Mouse (Mus musculus) ES-CJ7 (cell line): ENCODE results near the gene Prdm2.

Source experiments
- DNase-seq: peaks from one replicate; pipeline ENCODE4 v3.0.0; 2011; ENCODE audit warnings: low read depth, low spot score

The Prdm2 gene

DNA sequence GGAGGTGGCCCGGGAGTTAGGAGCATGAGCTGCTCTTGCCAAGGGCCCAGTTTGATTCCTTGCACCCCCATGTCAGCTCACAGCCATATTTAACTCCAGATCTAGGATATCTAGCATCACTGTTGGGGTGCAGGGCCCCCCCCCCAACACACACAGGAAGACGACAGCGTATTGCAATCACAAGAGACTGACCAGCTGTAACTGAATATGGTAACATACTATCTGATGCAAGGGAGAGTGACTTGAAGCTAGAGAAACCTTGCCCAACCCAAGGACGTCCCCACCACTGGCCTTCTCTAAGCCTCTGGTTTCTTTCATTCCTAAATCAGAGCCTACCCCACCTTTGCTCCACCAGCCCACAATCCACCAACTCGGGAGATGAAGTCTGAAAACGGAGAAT, 105.8 kb downstream of the Prdm2 start:
- DNase-seq: no peak

DNA sequence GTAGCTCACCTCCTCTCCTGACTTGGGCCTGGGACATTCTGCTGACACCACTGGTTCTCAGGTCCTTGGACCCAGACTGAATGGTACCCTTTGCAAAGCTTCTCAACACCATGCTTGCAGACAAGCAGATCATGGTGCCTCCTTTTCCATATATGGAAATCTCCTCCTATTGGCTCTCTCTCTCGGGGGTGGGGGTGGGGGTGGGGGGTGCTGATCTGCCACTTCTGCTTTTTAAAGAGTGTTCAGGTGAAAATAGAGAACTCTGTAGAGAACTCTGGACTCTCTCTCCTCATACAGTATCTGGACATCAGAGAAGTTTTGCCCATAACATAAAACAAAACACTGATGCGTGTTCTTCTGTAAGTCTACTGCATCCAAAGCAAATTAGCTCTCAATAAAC, 106.2 kb downstream of the Prdm2 start:
- DNase-seq: no peak

DNA sequence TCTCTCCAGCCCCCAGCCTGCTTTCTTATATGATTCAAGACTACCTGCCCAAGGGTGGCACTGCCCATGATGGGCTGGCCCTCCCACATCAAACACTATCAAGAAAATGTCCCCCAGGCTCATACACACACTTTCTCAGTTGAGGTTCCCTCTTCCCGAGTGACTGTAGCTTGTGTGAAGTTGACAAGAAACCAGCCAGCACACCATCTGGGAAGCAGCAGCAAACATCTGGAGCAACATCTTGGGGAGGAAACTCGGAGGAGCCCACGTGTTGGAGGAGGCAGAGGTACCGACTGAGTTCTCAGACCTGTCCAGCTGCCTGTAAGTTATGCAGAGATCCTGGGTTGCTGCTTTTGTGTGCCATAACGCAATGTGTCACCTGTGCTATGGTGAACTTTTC, 108.1 kb downstream of the Prdm2 start:
- DNase-seq: no peak

DNA sequence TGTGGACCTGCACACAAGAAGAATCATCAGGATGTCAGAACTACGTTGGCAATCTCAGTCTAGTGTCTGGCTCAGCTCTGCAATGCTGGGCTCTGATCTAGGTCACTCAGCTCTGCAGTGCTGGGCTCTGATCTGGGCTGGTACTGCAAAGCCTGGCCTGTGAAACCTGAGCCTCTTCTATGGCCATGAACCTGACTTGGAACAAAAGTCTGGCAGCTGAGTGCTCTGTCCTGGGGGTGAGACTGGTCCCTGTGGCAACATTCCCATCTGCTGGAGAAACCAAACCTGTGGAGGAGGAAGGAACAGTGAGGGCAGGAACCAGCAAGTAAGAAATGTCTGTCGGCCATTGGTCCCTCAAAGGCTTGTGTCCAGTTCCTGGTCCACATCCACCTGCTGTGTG, 109.0 kb downstream of the Prdm2 start:
- no peak for DNase-seq

GRCm38 (mm10) chr4:143100157-143100556, 112.6 kb downstream of the Prdm2 start:
- no peak for DNase-seq

DNA sequence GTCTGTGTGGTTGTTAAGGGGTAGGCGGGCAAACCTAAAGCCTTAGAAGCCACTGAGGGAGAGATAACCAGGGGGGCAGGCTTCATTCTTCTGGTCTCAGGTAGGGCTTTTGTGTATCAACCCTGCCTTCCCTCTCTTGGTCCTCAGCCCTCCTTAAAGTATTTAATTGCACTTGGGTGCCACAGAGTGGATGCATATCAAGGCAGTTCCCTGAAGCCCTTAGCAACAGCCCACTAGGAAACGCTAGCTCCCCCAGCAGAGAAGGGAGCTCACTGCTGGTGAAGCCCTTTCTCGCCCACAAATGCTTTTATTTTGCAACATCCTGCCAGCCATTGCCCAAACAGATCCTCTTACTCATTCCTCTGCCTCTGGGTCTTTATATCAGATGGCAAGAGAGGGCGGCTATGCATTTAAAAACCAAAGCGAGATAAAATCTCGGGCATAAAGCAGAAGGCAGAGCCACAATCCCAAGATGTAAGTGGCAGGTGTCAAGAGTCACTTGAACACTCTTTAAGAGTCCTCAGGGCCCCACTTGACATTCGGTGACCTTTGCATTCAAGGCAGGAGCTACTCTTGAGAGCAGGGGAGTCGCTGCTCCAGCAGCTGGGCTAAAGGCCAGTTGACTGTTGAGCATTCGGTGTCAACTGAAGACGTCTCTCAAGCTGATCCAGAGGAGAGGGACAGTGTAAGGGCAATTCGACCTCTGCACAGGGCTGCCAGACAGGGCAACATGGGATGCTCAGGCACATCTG, 113.3 kb downstream of the Prdm2 start:
- no peak for DNase-seq

DNA sequence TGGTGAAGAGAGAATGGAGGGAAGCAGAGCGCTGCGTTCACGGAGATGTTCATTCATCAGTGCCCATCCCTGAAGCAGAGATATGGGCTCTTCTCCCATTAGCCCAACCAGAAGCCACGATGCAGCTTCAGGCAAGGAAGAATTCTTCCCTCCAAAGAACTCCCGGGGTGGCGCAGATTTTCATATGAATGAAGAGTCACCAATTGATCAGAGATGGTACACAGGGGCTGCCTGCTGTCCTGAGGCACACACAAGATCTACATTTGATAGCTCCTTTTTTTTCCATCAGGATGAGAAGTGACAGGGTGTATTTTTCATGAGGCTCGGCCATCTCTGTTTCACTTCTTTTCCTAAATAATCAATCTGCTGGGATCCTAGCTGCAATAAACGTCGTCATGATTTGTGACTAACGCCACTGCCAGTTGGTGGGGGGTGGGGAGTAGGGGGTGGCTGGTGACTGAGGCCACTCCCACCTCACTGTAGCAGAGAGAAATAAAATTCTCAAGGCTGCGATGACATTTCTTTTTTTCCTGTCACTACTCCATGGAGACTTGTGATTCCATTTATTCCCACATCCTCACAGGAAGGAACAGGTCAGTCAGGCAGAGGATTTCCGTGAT, 120.6 kb downstream of the Prdm2 start:
- DNase-seq: peak; percentile 66

- DNase-seq: peak; percentile 27
Observed at GRCm38 (mm10) chr4:143090551-143090950, 122.2 kb downstream of the Prdm2 start.

- peak; percentile 16 for DNase-seq
Observed at GRCm38 (mm10) chr4:143074071-143074765, 138.6 kb downstream of the Prdm2 start.

DNA sequence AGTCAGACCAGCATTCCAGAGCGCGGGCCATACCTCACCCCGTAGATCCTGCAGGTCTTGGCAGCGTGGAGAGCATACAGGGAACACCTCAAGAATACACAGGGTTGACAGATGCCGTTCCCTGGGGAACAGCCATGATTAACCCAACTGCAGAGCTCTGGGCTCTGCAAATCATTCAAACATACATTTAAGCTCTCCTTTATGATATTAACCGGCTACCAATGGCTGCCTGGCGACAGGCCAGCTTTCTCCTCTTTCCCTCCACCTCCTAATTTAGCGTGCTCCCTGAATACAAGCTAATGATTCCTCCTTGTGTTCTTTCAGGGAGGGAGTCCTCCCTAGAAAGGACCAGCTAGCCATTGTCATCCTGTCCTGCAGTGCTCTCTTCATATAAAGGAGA, 141.0 kb downstream of the Prdm2 start:
- DNase-seq: no peak

- DNase-seq: no peak
Observed at GRCm38 (mm10) chr4:143067006-143067405, 145.8 kb downstream of the Prdm2 start.

- DNase-seq: no peak
Observed at GRCm38 (mm10) chr4:143058765-143059344, 153.9 kb downstream of the Prdm2 start.
